Mouse (Mus musculus) neural tube, embryonic 11.5 days (tissue): ENCODE data around the gene L3mbtl3. TPM values are rescaled to one million over a fixed set of nuclear protein-coding genes. Genes with fewer than 3 reads are reported as not detected.
A peak's percentile ranks its signal among the peaks of the same experiment; 100 is the strongest.

Experiments
- ATAC-seq: fragments of 200-750 bp; cut with Nextera tagmentation; 2 replicates; pipeline ENCODE4 v1.8.0; 2017; ENCODE audit warnings: moderate number of reproducible peaks, mild to moderate bottlenecking, moderate TSS enrichment, moderate library complexity; ENCODE audit not compliant: insufficient read depth, low FRiP score, low TSS enrichment
- DNase-seq: peaks from one replicate; pipeline ENCODE4 v3.0.0-alpha.2; 2015; ENCODE audit warnings: low spot score
- H3K27ac ChIP-seq: fragments of 300-500 bp; sonication (generic); 2 replicates; pipeline ENCODE4 v1.5.1; 2014; ENCODE audit warnings: low read depth, mild to moderate bottlenecking, low read length
- H3K27me3 ChIP-seq: fragments of 300-500 bp; sonication (generic); 2 replicates; pipeline ENCODE4 v1.6.1; 2014; ENCODE audit warnings: mild to moderate bottlenecking, low read length, mixed read lengths; ENCODE audit not compliant: control insufficient read depth, insufficient read depth
- H3K36me3 ChIP-seq: fragments of 300-500 bp; sonication (generic); 2 replicates; pipeline ENCODE4 v1.6.1; 2014; ENCODE audit warnings: mild to moderate bottlenecking, low read length, moderate library complexity, mixed read lengths; ENCODE audit not compliant: control insufficient read depth, insufficient read depth
- H3K4me1 ChIP-seq: fragments of 300-500 bp; sonication (generic); 2 replicates; pipeline ENCODE4 v1.6.1; 2014; ENCODE audit warnings: low read length, mixed read lengths; ENCODE audit not compliant: control insufficient read depth, insufficient read depth
- H3K4me2 ChIP-seq: fragments of 300-500 bp; sonication (generic); 2 replicates; pipeline ENCODE4 v1.6.1; 2014; ENCODE audit warnings: low read depth, mild to moderate bottlenecking, moderate library complexity
- H3K4me3 ChIP-seq: fragments of 300-500 bp; sonication (generic); 2 replicates; pipeline ENCODE4 v1.5.1; 2014; ENCODE audit warnings: low read depth, low read length
- H3K9ac ChIP-seq: fragments of 300-500 bp; sonication (generic); 2 replicates; pipeline ENCODE4 v1.6.1; 2014; ENCODE audit warnings: mild to moderate bottlenecking, low read length
- H3K9me3 ChIP-seq: fragments of 300-500 bp; sonication (generic); 2 replicates; pipeline ENCODE4 v1.6.1; 2016; ENCODE audit warnings: low read length; ENCODE audit not compliant: control insufficient read depth
- WGBS: fragments of 180-500 bp; shearing (Covaris S2); extraction: QIAGEN DNeasy Blood & Tissue Kit; methylation state at CpG from one replicate; pipeline ENCODE4 v1.1.7; 2014; 5-methylcytosine and 5-hydroxymethylcytosine counted together
- polyA plus RNA-seq: library from polyadenylated mRNA; unstranded; fragments of >200 nt; fragmentation: Nextera tagmentation; extraction: Ambion mirVana; gene quantifications from 2 replicates; pipeline ENCODE4 v1.2.1, GENCODE M21; 2014

L3mbtl3 gene
- 20.0 and 20.5 TPM in 2 replicates for polyA plus RNA-seq

DNA sequence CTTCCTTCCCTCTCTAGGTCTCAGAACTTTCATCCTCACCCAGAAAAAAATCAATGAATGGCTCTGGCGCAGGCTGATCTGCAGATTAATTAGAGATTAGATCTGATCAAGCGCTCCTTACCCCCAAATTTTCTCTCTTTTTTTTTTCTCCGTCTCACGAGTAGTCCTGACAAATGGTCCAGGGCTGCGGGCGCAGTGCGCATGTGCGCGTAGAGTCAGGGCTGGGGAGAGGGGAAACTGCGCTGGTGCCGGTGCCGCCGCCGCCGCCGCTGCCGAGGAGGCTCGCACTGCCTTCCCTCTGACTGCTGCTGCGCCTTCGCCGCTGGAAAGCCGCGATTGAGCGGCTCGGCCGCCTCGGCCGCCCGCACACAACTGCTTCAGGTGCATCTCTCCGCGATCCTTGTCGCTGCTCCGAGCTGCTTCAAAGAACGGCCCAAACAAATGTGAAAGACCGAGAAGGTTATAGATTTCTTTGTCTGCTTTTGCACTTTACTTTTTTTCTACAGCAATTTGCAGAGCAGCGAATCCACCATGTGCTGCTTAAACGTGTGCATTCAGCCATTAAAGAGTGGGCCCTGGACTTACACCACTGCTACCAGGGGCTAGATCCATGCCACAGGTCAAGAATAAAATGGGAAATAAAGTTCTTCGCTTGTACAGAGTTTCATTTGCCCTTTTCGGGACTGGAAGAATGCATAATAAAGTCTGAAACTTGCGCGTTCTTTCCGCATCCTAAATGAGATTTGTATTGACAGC is at the start of gene L3mbtl3:
L3mbtl3 (minus strand) TSS at position 182 of the 756 bp plus-strand sequence.
- peak within 1 kb of the TSS; percentile 83 for H3K4me2 ChIP-seq
- H3K36me3 ChIP-seq, result no peaks in the 10 kb centered on the region
- H3K9me3 ChIP-seq, result no peaks in the 10 kb centered on the region
- H3K27me3 ChIP-seq, result no peaks in the 10 kb centered on the region
- no peaks in the 10 kb centered on the region for H3K4me1 ChIP-seq
- peak; percentile 75 for ATAC-seq
- peak within 1 kb of the TSS; percentile 90 for H3K27ac ChIP-seq
- 2% methylated on average over 42 of the region's 42 CpGs for WGBS
- peak within 1 kb of the TSS; percentile 84 for H3K4me3 ChIP-seq
- DNase-seq, result peak; percentile 93
- peak within 1 kb of the TSS; percentile 96 for H3K9ac ChIP-seq

DNA sequence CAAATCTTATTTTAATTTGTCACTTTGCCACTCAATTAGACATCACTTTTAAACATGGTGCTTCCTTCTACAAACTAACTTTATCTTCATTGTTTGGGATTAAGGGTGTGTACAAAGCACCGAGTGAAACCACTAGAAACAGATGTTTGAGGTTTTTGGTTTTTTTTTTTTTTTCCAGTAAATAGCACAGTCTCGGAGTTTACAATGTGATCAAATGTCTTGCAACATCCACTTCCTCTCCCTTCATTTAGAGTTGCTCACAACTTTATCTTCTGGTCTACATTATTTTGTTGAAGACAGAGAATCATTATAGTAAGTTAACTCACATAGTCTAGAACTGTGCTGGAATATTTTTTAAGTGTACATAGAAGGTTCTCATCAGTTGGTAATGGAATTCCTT is 45.4 kb upstream of the L3mbtl3 start:
- H3K27ac ChIP-seq, result no peak overlapping the region
- H3K4me1 ChIP-seq, result no peaks in the 10 kb centered on the region
- H3K27me3 ChIP-seq, result no peaks in the 10 kb centered on the region
- no peak overlapping the region for H3K4me3 ChIP-seq
- 87% methylated on average over 2 of the region's 2 CpGs for WGBS
- no peak overlapping the region for H3K4me2 ChIP-seq
- ATAC-seq, result no peak
- H3K36me3 ChIP-seq, result no peaks in the 10 kb centered on the region
- DNase-seq, result no peak
- no peak overlapping the region for H3K9ac ChIP-seq
- H3K9me3 ChIP-seq, result no peaks in the 10 kb centered on the region

GRCm38 (mm10) chr10:26388656-26389055 is 12.9 kb upstream of the L3mbtl3 start:
- DNase-seq, result no peak
- Histone ChIP-seq H3K9me3 (no peaks in the 10 kb centered on the region), H3K4me2 (no peak overlapping the region), H3K9ac (no peak overlapping the region), H3K4me3 (no peak overlapping the region), H3K4me1 (no peaks in the 10 kb centered on the region), H3K27ac (no peak overlapping the region), H3K36me3 (no peaks in the 10 kb centered on the region), H3K27me3 (no peaks in the 10 kb centered on the region)
- no peak for ATAC-seq

- 84% methylated on average over 6 of the region's 6 CpGs for WGBS
- DNase-seq, result no peak
- no peak overlapping the region for H3K9ac ChIP-seq
Measured at GRCm38 (mm10) chr10:26377332-26377602, 1.5 kb upstream of the L3mbtl3 start.

DNA sequence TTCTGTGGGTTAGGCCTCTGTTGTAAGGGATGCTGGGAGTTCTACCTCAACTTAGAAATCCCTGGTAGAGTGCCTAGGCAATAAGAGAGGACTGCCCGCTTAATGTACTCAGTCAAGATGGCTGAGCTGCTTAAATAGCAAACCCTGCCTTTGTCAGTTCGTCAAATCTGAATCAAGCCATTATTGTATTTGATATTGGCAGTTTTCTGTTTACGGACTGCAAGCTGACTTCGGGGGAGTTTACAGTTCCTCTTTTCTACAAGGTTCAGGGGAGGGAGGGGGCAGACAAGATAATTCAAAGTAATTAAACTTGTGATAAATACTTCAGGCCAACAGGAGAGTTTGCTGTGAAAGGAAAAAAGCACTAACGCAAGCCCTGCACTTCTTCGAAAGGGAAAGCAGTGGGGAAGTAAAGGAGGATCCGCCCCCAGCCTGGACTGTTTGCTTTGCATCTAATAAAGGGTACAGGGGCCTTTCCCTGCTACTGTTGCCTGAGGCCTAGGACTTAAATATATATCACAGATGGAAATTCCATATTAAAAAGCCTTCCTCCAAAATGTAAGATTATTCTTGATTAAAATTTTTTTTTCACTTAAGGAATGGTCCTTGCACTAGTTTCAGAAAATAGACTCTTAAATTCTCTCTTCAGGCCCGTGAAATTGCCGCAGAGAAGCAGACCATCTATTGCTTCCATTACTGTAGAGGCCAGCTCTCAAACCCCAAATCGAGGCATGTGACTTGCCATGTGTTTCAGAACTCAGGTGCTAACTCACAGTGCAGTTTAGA is 968 bp upstream of the L3mbtl3 start:
- peak overlapping the region; percentile 84 for H3K4me3 ChIP-seq
- H3K9me3 ChIP-seq, result no peaks in the 10 kb centered on the region
- ATAC-seq (no peak), DNase-seq (no peak)
- no peak overlapping the region for H3K27ac ChIP-seq
- H3K27me3 ChIP-seq, result no peaks in the 10 kb centered on the region
- H3K4me2 ChIP-seq, result peak overlapping the region; percentile 83
- 32% methylated on average over 10 of the region's 10 CpGs for WGBS
- no peaks in the 10 kb centered on the region for H3K4me1 ChIP-seq
- no peaks in the 10 kb centered on the region for H3K36me3 ChIP-seq
- H3K9ac ChIP-seq, result peak overlapping the region; percentile 96

More at GRCm38 (mm10) chr10:26377332-26377602, 1.5 kb upstream of the L3mbtl3 start:
- H3K4me3 ChIP-seq, result no peak overlapping the region
- H3K4me2 ChIP-seq, result no peak overlapping the region
- H3K36me3 ChIP-seq, result no peaks in the 10 kb centered on the region
- no peak for ATAC-seq
- no peaks in the 10 kb centered on the region for H3K9me3 ChIP-seq
- H3K27ac ChIP-seq, result no peak overlapping the region
- no peaks in the 10 kb centered on the region for H3K27me3 ChIP-seq
- H3K4me1 ChIP-seq, result no peaks in the 10 kb centered on the region

DNA sequence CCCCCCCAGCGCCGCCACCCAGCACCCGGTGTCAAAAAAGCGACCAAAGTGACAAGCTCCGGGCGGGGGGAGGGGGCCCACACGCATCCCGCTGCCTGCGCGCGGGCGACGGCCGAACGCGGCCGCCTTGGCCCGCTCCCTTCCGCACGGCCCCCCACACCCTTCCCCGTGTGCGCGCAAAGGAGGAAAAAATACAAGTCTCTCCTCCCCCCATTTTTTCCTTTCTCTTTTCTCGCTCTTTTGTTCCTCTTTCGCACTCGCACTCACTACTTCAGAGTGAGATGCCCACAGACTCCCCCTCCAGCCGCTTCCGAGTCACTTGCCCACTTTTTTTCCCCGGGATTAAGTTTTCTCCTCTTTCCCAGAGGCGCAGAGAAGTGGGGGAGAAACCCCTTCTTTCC is 420 bp downstream of the L3mbtl3 start:
- H3K27ac ChIP-seq, result peak overlapping the region; percentile 90
- peak; percentile 53 for ATAC-seq
- under 1% methylated on average over 21 of the region's 30 CpGs for WGBS
- H3K36me3 ChIP-seq, result no peaks in the 10 kb centered on the region
- peak overlapping the region; percentile 83 for H3K4me2 ChIP-seq
- no peaks in the 10 kb centered on the region for H3K4me1 ChIP-seq
- peak overlapping the region; percentile 96 for H3K9ac ChIP-seq
- H3K4me3 ChIP-seq, result peak overlapping the region; percentile 84
- no peaks in the 10 kb centered on the region for H3K27me3 ChIP-seq
- no peak for DNase-seq
- H3K9me3 ChIP-seq, result no peaks in the 10 kb centered on the region

DNA sequence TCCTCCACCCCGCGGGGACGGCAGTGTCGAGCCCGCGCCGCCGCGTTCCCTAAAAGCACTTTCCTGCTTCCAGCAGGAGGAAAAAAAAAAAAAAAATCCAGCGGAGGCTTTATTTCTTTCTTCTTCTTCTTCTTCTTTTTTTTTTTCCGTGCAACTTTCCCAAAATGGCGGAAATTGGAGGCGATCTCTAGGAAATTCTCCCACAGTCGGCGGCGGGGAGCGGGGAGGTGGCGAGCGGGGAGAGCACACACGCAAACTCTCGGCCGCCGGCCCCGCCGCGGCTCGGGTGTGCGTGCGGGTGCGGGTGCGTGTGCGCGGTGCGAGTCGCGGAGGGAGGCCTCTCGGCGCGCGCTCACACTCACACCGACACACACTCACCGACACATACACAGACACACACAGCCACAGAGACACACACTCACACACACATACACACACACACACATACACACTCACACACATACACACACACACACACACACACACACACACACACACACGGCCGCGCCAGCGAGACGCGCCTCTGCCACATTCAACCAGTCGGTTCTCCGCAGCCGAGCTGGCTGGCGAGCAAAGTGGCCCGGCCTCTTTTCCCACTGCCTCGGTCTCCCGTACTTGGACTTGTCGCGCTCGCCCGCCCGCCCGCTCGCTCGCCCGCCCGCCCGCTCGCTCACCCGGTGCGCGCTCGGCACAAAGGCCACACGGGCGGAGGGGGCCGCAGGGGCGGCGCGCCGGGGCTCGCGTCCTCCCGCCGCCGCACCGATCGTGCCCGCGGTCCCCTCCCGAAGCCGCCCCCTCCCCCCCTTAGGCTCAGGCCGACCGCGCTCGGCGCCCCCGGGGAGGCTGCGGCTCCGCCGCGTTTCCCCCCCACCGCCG is 1.1 kb downstream of the L3mbtl3 start:
- Histone ChIP-seq H3K27me3 (no peaks in the 10 kb centered on the region), H3K9ac (peak overlapping the region; percentile 96), H3K4me1 (no peaks in the 10 kb centered on the region), H3K4me3 (peak overlapping the region; percentile 84), H3K9me3 (no peaks in the 10 kb centered on the region), H3K36me3 (no peaks in the 10 kb centered on the region), H3K4me2 (peak overlapping the region; percentile 83), H3K27ac (peak overlapping the region; percentile 90)
- under 1% methylated on average over 67 of the region's 101 CpGs for WGBS
- DNase-seq (peak; percentile 74), ATAC-seq (peak; percentile 71)

GRCm38 (mm10) chr10:26373951-26374435 is 1.8 kb downstream of the L3mbtl3 start:
- Histone ChIP-seq H3K9ac (peak overlapping the region; percentile 96), H3K9me3 (no peaks in the 10 kb centered on the region), H3K4me3 (peak overlapping the region; percentile 84), H3K27ac (peak overlapping the region; percentile 90), H3K4me1 (no peaks in the 10 kb centered on the region), H3K27me3 (no peaks in the 10 kb centered on the region), H3K4me2 (peak overlapping the region; percentile 83), H3K36me3 (no peaks in the 10 kb centered on the region)
- peak; percentile 80 for DNase-seq
- peak; percentile 26 for ATAC-seq
- under 1% methylated on average over 68 of the region's 71 CpGs for WGBS
